ENCODE assay signal across 24 mouse cellular contexts in genomic region chr13:47585158-47585557, GRCm38 (mm10).
"Had no signal": no experiment of that assay in that cellular context is flagged by ENCODE, and none has a peak within 500 bp of the region (broad histone marks: within the 10 kb centered on the region; RNA-seq: fewer than 3 reads in every experiment).

No protein-coding gene starts in this region.

- DNase-seq: left cerebral cortex, postnatal 4 days; liver; liver, embryonic 13.5 days; liver, postnatal 0 days; lung, adult 18-20 months; lung, adult 2 months; lung, embryonic 14.5 days; lung, postnatal 10 days; lung, postnatal 14 days; lung, postnatal 36 days; lung, postnatal 4 days; midbrain, embryonic 14.5 days had no signal

- H3K27me3 ChIP-seq: limb, embryonic 13.5 days; limb, embryonic 15.5 days; liver, embryonic 12.5 days; liver, embryonic 13.5 days; liver, embryonic 15.5 days; lung, embryonic 15.5 days; megakaryocyte, embryonic 14.5 days; midbrain, embryonic 12.5 days; midbrain, embryonic 13.5 days; midbrain, embryonic 15.5 days; neural tube, embryonic 12.5 days had no signal

- ATAC-seq: liver, embryonic 12.5 days; liver, postnatal 0 days; lung, postnatal 0 days; midbrain, embryonic 13.5 days; midbrain, embryonic 15.5 days; midbrain, embryonic 16.5 days had no signal
